Mouse (Mus musculus): ENCODE results near the gene Lrrc28. TPM values are rescaled to one million over a fixed set of nuclear protein-coding genes. Genes with fewer than 3 reads are reported as not detected.

Lrrc28 gene
- 19.9 and 25.1 TPM in 2 replicates for polyA plus RNA-seq (2016; fragmentation: Nextera tagmentation; extraction: Ambion mirVana)

DNA sequence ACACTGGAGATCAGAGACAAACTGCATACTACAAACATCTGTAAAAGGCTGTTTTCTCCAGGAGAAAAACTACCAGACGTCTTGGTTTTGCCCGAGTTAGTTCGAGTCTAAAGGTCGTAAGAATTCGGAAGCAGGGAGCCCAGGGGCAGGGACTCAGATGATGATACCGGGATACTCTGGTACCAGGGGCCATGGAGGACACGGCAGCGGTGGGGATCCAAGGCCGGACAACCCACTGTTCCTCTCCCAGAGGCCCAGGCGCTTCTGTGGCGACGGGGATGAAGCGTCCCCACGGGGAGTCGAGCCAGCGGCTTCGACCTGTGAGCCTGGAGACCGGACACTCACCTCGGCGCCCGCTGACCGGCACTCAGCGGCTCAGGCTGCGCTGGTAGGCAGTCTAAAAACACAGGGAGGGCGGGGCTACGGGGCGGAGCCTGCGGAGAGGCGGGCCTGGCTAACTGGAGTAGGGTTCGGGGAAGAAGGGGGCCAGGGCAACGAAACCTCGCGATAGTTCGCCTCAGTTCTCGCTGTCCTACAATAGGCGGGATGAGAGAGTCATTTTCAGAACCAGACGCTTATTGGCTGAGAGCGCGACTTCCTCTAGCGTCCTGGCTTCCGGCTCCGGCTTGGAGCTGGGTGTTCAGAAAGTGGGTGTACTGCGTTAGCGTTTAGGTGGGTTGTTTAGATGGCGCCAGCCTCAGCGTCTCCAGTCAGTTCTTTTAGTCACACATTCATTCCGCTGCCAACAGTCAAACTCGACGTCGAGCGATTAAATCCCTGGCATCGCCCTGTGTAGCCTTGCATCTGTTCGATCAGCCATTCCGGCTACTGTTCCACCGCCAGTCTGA, at the start of gene Lrrc28:
Gene Lrrc28, minus strand, starts transcription at position 436 of the 848 bp plus-strand sequence.
- no peaks in the 10 kb centered on the region for H3K36me3 ChIP-seq
- peaks cover 46% of the 10 kb centered on the region for H3K4me1 ChIP-seq (replicated peaks)
- H3K4me3 ChIP-seq, result peak within 1 kb of the TSS; percentile 74
- H3K27me3 ChIP-seq (ENCODE audit: insufficient read depth, poor library complexity, severe bottlenecking), result no peaks in the 10 kb centered on the region
- H3K27ac ChIP-seq, result peak within 1 kb of the TSS; percentile 92
- DNase-seq (ENCODE audit: low spot score), result peak; percentile 99
- no peaks in the 10 kb centered on the region for H3K9me3 ChIP-seq
- WGBS, result under 1% methylated on average over 55 of the region's 55 CpGs

DNA sequence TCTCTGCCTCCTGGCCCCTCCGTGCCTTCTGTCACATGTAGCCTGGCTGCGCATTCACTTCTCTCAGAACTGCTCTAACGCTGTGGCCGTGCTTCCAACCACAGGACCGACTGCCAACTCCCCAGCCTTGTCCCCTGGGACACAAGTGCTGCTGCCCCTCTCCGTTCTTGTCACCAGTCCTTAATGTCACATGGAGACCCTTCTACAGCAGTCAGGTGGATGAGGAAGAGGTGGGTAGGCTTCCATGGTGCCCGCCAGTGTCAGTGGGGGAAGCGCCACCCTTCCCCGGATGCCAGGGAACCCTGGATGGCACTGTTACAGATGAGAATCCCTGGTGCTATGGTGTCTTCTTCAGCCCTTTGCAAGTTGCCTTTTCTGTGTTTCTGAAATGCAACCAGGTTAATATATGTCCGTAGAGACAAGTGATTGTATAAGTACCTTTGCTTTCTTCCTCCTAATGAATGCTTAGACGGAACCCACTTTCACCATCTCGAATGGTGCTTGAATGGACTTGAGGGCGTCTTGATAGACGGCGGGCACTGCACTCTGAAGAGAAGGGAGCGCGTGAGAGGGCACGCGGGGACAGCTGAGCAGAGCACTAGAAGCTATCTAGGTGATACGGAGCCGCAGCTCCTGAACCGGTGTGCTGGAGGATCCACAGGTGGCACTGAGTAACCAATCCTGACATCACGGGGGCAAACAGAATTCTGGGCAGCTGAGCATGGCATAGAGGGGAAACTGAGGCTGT, 47.9 kb upstream of the Lrrc28 start:
- Histone ChIP-seq H3K4me3 (no peak overlapping the region), H3K27ac (no peak overlapping the region), H3K27me3 (ENCODE audit: insufficient read depth, poor library complexity, severe bottlenecking) (no peaks in the 10 kb centered on the region), H3K36me3 (peaks cover 41% of the 10 kb centered on the region), H3K4me1 (replicated peaks) (no peaks in the 10 kb centered on the region), H3K9me3 (no peaks in the 10 kb centered on the region)
- 93% methylated on average over 23 of the region's 23 CpGs for WGBS
- no peak for DNase-seq (ENCODE audit: low spot score)

DNA sequence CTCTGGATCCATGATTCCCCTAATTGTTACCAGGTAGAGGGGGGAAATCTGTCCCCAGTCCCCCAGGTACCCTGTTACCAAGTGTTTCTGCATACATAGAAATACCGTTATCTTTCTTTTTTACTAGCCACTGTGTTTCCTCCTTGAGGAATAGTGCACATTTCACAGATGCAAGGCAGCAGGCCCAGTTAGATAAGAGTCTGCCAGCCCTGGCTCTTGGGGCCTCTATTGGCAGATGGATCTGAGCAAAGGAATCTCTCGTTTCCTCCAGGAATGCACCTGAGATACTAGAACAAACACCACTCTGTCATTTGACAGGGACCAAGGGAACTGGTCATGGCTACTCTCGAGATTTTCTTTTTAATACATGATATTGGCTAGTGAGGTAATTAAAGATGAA, 47.1 kb upstream of the Lrrc28 start:
- Histone ChIP-seq H3K9me3 (no peaks in the 10 kb centered on the region), H3K27ac (no peak overlapping the region), H3K4me1 (replicated peaks) (no peaks in the 10 kb centered on the region), H3K27me3 (ENCODE audit: insufficient read depth, poor library complexity, severe bottlenecking) (no peaks in the 10 kb centered on the region), H3K4me3 (no peak overlapping the region), H3K36me3 (peaks cover 34% of the 10 kb centered on the region)
- no peak for DNase-seq (ENCODE audit: low spot score)
- WGBS, result 81% methylated on average over 3 of the region's 3 CpGs

DNA sequence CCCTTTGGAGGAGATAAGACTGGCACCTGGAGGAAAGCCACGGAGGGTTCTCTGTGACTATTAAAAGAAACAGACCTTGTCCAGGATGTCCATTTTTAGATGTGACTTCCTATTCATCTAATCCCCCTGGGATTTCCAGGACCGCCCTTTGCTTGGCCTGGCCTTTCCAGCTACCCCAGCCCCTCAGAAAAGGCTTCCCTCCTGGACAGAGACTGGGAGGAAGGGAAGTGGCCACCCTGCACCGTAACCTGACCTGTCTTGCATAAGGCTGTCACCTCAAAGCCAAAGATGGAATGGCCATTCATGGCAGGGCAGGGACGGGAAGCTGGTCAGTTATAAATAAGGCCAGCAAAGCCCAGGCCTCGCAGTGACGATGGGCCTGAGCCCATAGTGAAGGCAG, 46.0 kb upstream of the Lrrc28 start:
- Histone ChIP-seq H3K36me3 (peaks cover 23% of the 10 kb centered on the region), H3K9me3 (no peaks in the 10 kb centered on the region), H3K4me1 (replicated peaks) (no peaks in the 10 kb centered on the region), H3K27me3 (ENCODE audit: insufficient read depth, poor library complexity, severe bottlenecking) (no peaks in the 10 kb centered on the region), H3K4me3 (no peak overlapping the region), H3K27ac (no peak overlapping the region)
- 80% methylated on average over 6 of the region's 6 CpGs for WGBS
- DNase-seq (ENCODE audit: low spot score), result no peak

DNA sequence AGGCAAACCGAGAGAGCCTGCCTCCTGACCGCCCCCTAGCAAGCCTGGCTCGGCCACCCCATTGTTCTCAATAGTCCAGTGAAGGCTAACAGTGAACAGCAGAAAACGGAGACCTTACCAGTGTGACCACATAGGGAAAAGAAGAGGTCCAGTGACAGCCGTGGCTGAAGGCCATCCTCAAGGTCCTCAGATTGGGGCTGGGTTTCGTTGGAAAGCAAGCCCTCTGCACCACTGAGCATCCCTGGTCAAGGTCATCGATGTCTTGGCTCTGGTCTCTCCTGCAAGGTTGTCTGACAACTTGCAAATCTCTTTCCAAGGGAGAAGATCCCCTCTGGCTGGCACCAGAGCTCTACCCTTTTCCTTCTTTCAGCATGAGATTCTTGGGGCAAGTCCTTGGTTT, 44.7 kb upstream of the Lrrc28 start:
- Histone ChIP-seq H3K4me3 (no peak overlapping the region), H3K36me3 (peaks cover 29% of the 10 kb centered on the region), H3K4me1 (replicated peaks) (no peaks in the 10 kb centered on the region), H3K27ac (no peak overlapping the region), H3K27me3 (ENCODE audit: insufficient read depth, poor library complexity, severe bottlenecking) (no peaks in the 10 kb centered on the region), H3K9me3 (0 out of 2 replicates have a peak, but pooled peaks cover 6% of the 10 kb centered on the region)
- WGBS, result 84% methylated on average over 7 of the region's 7 CpGs
- DNase-seq (ENCODE audit: low spot score), result no peak

DNA sequence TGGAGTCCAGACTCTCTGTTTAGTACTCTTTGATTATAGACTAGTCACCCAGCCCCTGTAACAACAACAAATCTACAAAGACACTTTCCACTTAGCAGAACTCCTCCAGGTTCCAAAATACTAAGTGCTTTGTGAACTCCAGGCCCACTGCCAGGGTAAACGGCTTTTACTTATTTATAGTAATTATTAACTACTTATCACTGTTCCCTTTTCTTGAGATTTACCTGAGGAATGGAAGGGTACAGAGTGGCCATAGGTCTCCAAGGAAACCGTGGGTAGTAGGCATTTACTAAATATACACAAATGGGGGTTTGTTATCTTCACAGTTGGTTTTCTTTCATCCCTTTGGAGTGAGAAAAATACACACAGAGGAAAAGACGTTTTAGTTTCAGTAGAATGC, 43.2 kb upstream of the Lrrc28 start:
- Histone ChIP-seq H3K27me3 (ENCODE audit: insufficient read depth, poor library complexity, severe bottlenecking) (no peaks in the 10 kb centered on the region), H3K27ac (no peak overlapping the region), H3K4me3 (no peak overlapping the region), H3K9me3 (0 out of 2 replicates have a peak, but pooled peaks cover 6% of the 10 kb centered on the region), H3K36me3 (peaks cover 35% of the 10 kb centered on the region), H3K4me1 (replicated peaks) (no peaks in the 10 kb centered on the region)
- 57% methylated on average over 3 of the region's 3 CpGs for WGBS
- no peak for DNase-seq (ENCODE audit: low spot score)

DNA sequence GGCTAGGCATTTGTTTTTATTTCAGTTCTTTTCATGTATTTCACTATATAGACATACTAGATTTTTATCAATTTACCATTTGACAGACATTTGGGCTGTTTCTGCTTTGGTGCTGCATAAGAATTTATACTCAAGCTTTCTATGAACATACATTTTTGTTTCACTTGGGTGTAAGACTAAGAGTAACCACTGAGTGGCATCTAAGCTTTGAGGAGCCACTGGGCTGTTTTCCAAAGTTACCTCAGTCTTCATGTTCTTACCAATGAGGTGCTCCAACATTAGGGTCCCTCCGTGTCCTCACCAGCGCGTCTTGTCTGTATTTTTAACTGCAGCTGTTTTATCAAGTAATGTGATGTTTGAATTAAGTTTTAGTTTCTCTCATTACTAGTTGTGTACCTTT, 41.5 kb upstream of the Lrrc28 start:
- no peak for DNase-seq (ENCODE audit: low spot score)
- Histone ChIP-seq H3K27me3 (ENCODE audit: insufficient read depth, poor library complexity, severe bottlenecking) (no peaks in the 10 kb centered on the region), H3K27ac (no peak overlapping the region), H3K9me3 (0 out of 2 replicates have a peak, but pooled peaks cover 6% of the 10 kb centered on the region), H3K4me3 (no peak overlapping the region), H3K36me3 (peaks cover 45% of the 10 kb centered on the region), H3K4me1 (replicated peaks) (no peaks in the 10 kb centered on the region)
- 93% methylated on average over 3 of the region's 3 CpGs for WGBS

DNA sequence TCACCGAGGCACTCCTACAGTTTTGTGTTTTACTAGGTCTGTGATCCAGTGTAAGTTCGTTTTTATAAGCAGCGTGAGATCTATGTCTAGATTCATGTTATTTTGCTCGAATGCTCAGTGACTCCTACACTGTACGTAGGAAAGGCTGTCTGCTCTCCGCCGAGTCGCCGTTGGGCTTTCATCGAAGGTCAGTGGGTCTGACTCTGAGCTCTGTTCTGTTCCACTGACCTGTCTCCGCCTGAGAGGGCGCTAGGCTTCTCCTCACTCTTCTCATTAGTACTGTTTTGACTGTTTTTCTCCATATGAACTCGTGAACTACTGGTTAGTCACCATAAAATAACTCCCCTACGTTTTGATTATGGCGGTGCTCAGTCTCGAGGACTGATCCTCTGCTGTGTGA, 37.9 kb upstream of the Lrrc28 start:
- Histone ChIP-seq H3K27ac (no peak overlapping the region), H3K4me3 (no peak overlapping the region), H3K4me1 (replicated peaks) (no peaks in the 10 kb centered on the region), H3K36me3 (peaks cover 68% of the 10 kb centered on the region), H3K27me3 (ENCODE audit: insufficient read depth, poor library complexity, severe bottlenecking) (no peaks in the 10 kb centered on the region), H3K9me3 (0 out of 2 replicates have a peak, but pooled peaks cover 6% of the 10 kb centered on the region)
- DNase-seq (ENCODE audit: low spot score), result no peak
- 90% methylated on average over 16 of the region's 16 CpGs for WGBS

DNA sequence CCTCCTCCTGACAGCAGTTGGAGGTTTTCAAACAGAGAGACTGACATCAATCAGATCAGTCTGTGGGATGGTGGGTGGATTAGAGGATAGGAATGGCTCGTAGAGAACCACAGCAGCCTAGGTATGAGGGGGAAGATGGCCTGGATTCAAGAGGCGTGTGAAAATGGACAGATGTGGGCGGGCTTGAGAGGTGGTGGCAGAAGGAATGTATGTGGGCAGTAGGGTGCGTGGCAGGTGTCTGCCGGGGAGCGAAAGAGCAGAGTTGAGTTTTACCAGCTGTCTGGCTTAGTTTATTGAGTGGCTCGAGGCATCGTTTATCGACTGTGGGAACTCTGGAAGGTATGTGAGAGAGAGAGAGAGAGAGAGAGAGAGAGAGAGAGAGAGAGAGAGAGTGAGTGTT, 36.0 kb upstream of the Lrrc28 start:
- 83% methylated on average over 9 of the region's 9 CpGs for WGBS
- H3K27ac ChIP-seq, result no peak overlapping the region
- H3K36me3 ChIP-seq, result peaks cover 79% of the 10 kb centered on the region
- H3K9me3 ChIP-seq, result 0 out of 2 replicates have a peak, but pooled peaks cover 6% of the 10 kb centered on the region
- no peak overlapping the region for H3K4me3 ChIP-seq
- DNase-seq (ENCODE audit: low spot score), result no peak
- 0 out of 2 replicates have a peak, but pooled peaks cover 3% of the 10 kb centered on the region for H3K4me1 ChIP-seq (replicated peaks)
- H3K27me3 ChIP-seq (ENCODE audit: insufficient read depth, poor library complexity, severe bottlenecking), result no peaks in the 10 kb centered on the region

DNA sequence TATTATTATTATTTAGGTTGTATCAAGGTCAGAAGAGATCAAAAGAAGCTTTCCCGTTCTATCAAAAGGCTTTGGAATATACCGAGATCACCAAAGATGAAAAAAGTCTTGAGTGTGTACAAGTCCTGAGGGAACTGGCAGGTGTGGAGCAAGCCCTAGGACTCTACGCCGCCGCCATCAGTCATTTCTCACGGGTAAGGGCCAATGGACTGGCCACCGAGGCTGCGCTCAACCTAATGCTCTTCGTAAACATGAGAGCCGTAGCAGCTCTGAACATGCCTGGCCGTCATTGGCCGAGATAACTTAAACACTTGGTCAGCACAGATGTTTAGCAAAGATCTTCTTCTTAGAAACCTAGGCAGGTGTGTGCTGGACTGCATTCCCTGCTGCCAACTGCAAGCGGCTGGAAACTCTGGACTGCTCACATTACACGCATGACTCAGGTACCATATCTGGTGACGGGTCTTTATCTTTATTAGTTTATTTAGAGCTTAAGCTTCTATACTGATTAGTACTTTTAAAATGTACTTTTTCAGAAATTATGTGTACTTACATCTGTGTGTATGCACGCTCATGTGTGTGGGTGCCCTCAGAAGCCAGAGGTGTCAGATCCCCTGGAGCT, 33.9 kb upstream of the Lrrc28 start:
- no peaks in the 10 kb centered on the region for H3K9me3 ChIP-seq
- H3K4me1 ChIP-seq (replicated peaks), result 0 out of 2 replicates have a peak, but pooled peaks cover 6% of the 10 kb centered on the region
- 96% methylated on average over 16 of the region's 16 CpGs for WGBS
- DNase-seq (ENCODE audit: low spot score), result no peak
- peaks cover 68% of the 10 kb centered on the region for H3K36me3 ChIP-seq
- H3K4me3 ChIP-seq, result no peak overlapping the region
- no peaks in the 10 kb centered on the region for H3K27me3 ChIP-seq (ENCODE audit: insufficient read depth, poor library complexity, severe bottlenecking)
- no peak overlapping the region for H3K27ac ChIP-seq

DNA sequence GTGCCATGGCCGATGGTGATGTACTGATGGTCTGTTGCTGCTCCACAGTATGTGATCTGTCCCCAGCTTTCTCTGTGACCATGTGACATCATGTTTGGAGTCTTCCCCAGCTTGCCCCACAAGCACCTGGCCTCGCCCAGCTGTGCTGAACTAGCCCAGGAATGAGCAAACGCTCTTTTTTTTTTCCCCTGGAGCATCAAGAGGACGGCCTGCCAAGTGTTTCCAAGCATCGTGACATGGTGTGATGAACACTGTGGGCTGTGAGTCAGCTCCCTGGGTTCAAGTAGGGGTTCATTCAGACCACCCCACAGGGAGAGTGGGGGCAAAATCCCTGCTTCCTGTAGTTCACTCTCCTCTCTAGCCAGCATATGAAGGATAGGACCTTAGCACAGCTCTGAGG, 28.6 kb upstream of the Lrrc28 start:
- Histone ChIP-seq H3K27me3 (ENCODE audit: insufficient read depth, poor library complexity, severe bottlenecking) (no peaks in the 10 kb centered on the region), H3K4me3 (no peak overlapping the region), H3K27ac (no peak overlapping the region), H3K4me1 (replicated peaks) (0 out of 2 replicates have a peak, but pooled peaks cover 6% of the 10 kb centered on the region), H3K9me3 (peaks cover 7% of the 10 kb centered on the region; the same call in 1 of the 2 replicates), H3K36me3 (peaks cover 64% of the 10 kb centered on the region)
- 91% methylated on average over 5 of the region's 5 CpGs for WGBS
- DNase-seq (ENCODE audit: low spot score), result no peak

DNA sequence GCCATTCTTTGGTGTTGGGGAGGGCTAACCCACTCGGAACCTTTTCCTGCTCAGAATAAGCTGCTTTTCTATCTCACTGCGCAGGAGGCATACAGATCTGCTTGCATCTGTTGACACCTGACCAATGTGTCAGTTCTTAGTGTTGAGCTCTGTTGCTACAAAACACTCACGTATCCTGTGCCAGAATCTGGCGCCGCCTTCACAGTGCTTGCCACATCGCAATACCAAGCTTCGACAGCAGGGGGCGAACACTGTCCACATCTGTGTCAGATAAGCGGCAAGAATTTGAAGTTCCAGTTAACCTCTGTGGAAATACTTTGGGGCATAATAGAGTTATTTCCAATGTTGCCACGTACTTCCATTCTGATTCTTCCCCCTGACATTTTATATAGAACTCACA, 27.6 kb upstream of the Lrrc28 start:
- DNase-seq (ENCODE audit: low spot score), result peak; percentile 87
- 0 out of 2 replicates have a peak, but pooled peaks cover 6% of the 10 kb centered on the region for H3K4me1 ChIP-seq (replicated peaks)
- 14% methylated on average over 10 of the region's 10 CpGs for WGBS
- H3K4me3 ChIP-seq, result no peak overlapping the region
- no peaks in the 10 kb centered on the region for H3K27me3 ChIP-seq (ENCODE audit: insufficient read depth, poor library complexity, severe bottlenecking)
- H3K9me3 ChIP-seq, result peaks cover 7% of the 10 kb centered on the region; the same call in 1 of the 2 replicates
- H3K36me3 ChIP-seq, result peaks cover 67% of the 10 kb centered on the region
- no peak overlapping the region for H3K27ac ChIP-seq
